Mouse (Mus musculus) cerebellum, postnatal 36 days (tissue): ENCODE results near the gene Bmper.
A peak's percentile ranks its signal among the peaks of the same experiment; 100 is the strongest.

Source experiments
- DNase-seq, 2 experiments: peaks; one replicate each; pipeline ENCODE4 v3.0.0; 2021 to 2022; ENCODE audit warnings: mixed read lengths in 2 of 2

Bmper gene

DNA sequence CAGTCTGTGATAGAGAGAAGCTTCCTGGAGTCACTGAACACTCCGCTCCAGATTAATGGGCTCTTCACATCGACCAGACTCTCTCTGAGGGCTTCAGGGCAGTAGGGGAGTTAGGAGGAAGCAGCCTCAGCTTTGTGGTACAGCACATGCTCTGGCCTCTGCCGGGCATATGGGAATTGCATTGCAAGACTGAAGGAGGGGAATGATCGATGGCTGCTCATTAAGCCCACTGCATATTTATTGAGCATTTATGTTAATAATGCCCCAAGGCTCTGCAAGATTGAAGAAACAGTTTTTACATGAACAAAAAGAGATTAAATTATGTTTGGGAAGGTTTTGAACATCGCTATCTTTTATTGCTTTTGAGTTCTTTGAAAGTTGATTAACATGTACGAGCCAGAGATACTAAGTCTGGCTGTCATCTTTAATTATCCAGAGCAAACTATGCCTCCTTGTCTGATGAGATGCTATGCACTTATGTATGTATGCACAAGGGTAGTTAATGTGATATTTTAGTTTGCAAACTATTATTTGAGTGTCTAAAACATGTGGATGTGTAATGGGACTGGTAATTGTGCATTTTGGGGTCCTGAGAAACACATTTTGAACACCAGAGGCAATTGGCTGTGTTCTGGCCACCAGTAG lies 13.9 kb downstream of the Bmper start:
- no peak for DNase-seq

GRCm38 (mm10) chr9:23239011-23239410 lies 16.1 kb downstream of the Bmper start:
- DNase-seq = no peak

- peak; percentile 49 to 55 for DNase-seq
These were observed 20.0 kb downstream of the Bmper start for GRCm38 (mm10) chr9:23242911-23243310.

DNA sequence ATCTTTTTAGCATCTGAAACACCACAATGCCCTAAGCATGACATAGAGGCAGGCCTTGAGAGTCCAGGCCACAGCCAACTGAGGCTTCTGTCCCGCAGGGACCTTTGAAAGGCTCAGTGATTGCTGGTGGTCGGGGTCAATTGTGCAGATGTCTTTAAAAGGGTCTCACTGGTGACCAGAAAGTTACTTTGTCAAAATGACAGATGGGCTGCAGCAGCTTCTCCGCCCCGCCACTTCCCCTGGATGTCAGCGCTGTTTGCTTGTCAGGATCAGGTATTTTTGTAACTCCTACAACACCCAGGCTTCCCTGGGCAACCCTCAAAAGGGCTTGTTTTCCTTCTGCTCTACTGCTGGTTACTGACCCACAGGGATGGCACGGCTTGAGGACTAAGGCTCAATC lies 21.0 kb downstream of the Bmper start:
- DNase-seq = no peak

- DNase-seq = no peak
These were observed 23.5 kb downstream of the Bmper start for GRCm38 (mm10) chr9:23246389-23246788.

DNA sequence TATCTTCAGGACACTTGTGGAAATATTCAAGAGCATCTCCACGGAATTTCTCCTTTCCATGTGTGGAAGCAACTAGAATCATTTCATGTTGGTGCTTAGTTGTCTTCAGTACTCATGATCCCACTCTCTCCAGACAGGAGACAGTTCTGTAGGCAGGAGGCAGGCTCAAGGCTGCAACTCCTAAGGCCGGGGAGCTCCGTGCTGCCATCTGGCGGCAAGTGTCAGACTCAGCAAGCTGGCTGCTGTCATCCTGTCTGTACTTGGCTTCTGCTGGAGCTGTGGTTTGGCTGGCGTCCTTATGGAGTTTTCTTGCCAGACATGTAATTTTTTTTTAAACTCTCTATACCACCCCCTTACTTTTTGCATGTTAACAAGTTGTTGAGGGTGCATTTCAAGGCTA lies 27.1 kb downstream of the Bmper start:
- peak; percentile 68 to 70 for DNase-seq

- DNase-seq = no peak
These were observed 28.1 kb downstream of the Bmper start for GRCm38 (mm10) chr9:23251001-23251400.

- DNase-seq = no peak
These were observed 30.7 kb downstream of the Bmper start for GRCm38 (mm10) chr9:23253624-23254023.

DNA sequence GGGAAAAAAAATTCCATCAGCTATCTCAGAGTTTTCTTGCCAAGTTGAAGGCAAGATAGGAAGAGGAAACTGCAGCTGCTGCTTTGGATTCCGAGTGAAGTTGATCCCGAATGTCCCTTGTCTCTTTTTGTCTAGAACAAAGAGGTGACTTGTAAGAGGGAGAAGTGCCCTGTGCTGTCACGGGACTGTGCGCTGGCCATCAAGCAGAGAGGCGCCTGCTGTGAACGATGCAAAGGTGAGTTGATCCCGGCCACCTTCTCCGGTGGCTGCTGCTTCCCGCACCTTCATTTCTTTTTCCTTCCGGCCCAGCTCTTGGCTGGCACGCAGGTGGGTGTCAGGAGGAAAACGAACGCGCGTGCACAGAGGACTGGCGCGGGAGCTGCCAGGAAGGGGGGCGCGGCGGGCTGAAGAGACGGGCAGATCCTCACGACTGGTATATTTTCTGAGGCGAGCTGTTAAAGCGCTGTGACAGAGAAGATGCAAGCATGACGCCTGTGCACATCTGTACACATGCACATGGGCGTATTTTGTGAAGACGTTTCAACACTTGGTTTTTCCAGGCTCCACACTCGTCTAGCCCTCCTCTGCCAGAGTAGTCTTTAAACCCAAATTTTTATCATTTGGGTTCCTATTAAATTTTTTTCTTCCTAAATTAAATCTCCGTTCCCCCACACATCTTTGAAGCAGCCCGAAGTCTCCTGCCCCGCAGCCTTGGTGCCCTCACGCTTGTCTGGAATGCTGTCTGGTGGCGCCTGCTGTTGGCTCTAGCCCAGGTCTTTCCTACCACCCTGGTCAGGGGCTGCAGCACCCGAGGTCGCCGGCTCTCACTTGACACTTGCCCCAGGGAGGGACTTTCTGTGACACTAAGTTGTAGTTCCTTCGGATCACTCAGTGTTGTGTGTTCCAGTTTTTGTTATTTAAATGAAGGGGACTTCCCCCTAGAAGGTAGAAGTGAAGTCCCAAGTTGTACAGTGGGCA lies 31.6 kb downstream of the Bmper start:
- DNase-seq = peak in 1 of 2 experiments; percentile 7

DNA sequence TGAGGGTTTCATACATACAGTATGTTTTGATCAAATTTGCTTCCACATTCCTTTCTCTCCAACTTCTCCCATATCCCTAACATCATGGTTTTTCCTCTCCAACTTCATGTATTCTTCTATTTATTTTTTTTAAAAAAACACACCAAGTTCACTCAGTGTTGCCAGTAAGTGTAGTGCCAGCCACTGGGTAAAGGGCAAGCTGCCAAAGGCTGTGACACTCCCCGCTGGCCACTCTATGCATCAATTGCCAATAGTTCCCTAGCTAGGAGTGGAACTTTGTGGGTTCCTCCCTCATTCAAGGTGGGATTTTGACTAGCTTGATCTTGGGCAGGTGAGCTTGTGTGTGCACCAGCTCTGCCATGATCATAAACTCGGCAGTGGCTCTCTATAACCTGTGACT lies 33.0 kb downstream of the Bmper start:
- DNase-seq = no peak

DNA sequence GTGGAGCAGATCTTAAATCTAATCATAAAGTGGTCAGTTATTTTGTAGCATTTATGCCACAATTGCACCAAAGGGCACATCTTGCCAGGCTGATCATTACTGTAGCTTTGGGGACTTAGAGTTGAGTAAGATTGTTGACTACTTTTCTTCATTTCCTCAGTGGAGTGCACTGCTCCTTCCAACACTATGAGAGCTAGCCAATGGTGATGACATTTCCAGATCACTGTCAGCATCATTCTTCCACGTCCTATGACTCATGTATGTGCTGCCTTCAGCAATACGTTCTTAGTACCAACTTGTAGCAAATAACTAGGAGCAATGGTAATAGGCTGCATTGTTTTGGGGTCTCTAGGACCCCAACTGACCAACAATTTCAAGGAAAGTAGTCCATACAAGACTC lies 33.7 kb downstream of the Bmper start:
- DNase-seq = no peak

DNA sequence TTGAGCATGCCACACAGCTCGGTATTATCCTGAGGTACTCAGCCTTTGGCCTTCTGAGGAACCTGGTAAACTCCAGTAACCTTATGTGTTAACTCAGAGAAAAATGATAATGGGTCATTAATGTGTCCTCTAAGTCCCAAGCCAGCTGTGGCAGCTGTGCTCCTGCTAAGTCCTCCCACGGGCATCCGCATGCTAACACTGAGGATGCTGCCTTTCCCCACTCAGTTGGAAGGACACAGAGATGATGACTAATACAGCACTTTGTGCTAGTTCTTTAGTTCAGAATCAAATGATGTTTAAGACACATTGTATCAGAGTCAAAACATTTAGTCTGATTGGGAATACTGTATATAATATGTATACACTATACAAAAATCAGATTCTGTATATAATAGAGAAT lies 39.0 kb downstream of the Bmper start:
- no peak for DNase-seq

DNA sequence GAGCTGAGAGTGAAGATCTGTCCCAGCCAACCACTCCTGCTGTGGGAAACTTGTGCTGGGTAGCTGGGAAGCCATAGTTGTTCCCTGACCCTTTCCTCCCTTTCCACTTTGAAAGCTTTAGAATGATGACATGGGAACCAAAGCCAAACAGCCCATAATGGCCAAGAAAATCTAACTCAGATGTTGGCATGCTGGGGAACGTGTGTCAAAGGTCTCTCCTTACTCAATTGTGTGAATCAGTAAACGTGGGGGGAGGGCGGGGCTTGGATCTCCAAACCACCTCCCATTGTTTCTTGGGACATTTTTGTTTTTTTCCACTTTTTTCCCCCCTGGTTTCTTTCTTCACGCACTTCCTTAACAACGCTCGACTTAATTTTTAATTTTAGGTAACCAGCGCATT lies 40.0 kb downstream of the Bmper start:
- no peak for DNase-seq

DNA sequence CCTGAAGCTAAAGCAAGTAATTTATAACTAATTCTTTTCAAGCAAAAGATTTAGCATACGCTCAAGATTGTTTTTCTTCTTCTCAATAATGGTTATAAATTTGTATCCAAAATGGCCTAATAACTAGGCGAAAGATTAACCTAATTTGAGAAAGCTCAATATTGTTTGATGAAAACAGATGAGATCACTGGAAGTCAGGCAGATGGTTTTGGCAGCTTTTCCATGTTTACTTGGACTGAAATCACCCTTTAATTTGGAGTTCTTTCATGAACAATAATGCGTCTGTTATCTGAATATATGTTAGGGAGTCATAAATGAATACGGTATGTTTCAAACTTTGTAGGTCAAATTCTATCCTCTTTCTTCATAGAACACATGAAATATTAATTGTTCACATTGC lies 41.6 kb downstream of the Bmper start:
- DNase-seq = no peak

GRCm38 (mm10) chr9:23268609-23269008 lies 45.7 kb downstream of the Bmper start:
- no peak for DNase-seq

DNA sequence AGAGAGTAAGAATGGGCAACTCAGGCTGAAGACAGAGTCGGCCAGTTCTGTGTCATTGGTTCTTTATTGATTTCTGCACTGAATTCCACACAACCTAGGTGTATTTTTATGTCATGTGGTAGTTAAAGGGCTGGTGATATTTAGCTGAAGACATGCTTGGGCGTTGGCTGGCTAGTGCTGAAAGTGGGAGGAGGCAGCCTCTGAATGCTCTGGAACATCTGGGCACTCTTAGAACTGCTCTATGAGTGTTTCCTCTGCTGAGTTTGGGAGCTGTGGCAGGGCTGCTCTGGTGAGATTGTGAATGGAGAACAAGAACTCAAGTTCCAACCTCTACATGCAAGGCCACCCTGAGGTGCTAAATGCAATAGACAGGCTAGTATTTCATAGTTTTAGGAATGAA lies 46.2 kb downstream of the Bmper start:
- DNase-seq = no peak

- no peak for DNase-seq
These were observed 53.4 kb downstream of the Bmper start for GRCm38 (mm10) chr9:23276244-23276643.

- no peak for DNase-seq
These were observed 62.1 kb downstream of the Bmper start for GRCm38 (mm10) chr9:23284940-23285460.

GRCm38 (mm10) chr9:23293574-23293973 lies 70.7 kb downstream of the Bmper start:
- no peak for DNase-seq

- no peak for DNase-seq
These were observed 72.7 kb downstream of the Bmper start for GRCm38 (mm10) chr9:23295569-23295968.

DNA sequence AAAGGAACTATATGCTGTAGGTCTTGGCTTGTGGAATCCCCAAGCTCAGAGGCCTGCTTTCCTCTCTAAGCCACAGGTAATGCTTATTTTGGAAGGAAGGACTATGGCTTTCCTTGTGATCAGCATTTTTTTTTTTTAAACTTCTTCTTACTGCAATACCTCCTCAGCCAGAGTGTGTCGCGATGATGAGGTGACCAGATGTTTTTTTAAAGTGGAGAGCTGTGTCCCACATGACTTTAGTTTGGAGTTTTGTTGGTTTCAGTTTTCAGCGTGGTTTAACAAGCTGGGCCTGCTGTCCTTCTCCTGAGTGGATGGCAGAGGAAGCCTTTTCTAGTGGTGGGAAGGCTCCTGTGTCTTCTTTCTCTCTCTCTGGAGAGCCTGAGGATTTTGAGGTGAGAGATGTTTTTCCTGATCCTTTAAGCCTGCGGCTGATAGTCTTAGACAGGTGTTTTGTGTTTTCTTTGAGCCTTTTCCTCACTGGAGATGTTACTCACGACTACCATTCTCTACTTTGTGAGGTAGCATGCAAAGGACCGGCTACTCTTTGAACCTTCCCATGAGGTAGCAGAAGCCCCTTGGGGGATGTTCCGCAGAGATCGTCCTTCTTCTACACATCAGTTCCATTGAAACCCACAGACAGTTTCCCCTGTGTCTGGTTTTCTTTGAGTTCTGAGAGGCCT lies 74.8 kb downstream of the Bmper start:
- DNase-seq = no peak

GRCm38 (mm10) chr9:23300376-23300775 lies 77.5 kb downstream of the Bmper start:
- DNase-seq = peak; percentile 20 to 29

- no peak for DNase-seq
These were observed 82.8 kb downstream of the Bmper start for GRCm38 (mm10) chr9:23305681-23306080.
